Mouse (Mus musculus) heart, postnatal 0 days (tissue): ENCODE results near the gene Zwilch.

Source experiments
- CTCF ChIP-seq: IDR thresholded peaks from 2 replicates; pipeline ENCODE4 v1.5.1; 2016; ENCODE audit warnings: antibody characterized with exemption, control low read depth, low read depth
- EP300 ChIP-seq: IDR thresholded peaks from 2 replicates; pipeline ENCODE4 v1.6.1; 2016; ENCODE audit warnings: antibody characterized with exemption, low read depth

GRCm38 (mm10) chr9:64193879-64194278, 21.0 kb upstream of the Zwilch start:
- no peak for TF ChIP-seq CTCF
- no peak for TF ChIP-seq EP300
